Mouse (Mus musculus): ENCODE results near the gene Prkd2.
A peak's percentile ranks its signal among the peaks of the same experiment; 100 is the strongest.

Gene Prkd2

DNA sequence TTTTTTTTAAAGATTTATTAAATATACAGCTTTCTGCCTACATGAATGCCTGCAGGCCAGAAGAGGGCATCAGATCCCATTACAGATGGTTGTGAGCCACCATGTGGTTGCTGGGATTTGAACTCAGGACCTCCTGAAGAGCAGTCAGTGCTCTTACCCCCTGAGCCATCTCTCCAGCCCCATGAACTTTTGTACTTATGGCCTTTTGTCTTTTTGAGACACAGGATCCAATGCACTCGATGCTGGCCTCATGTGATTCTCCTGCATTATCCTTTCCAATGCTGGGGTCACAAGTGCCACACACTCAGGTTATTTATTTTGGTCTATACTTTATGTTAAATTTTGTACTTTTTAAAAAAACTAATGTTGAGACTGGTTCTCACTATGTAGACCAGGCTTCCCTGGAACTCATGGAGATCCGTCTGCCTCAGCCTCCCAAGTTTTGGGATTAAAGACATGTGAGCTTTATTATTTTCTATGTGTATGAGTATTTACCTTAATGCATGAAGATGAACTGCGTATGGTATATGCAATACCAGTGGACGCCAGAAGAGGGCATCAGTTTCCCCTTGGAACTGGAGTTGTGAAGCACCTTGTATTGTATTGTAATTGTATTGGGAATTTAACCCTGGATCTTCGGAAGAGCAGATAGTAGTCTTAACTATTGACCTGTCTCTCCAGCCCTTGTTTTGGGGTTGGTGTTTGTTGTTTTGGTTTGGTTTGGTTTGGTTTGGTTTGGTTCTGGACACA, 17.4 kb downstream of the Prkd2 start:
- DNase-seq (ENCODE audit: extremely low spot score), result peak; percentile 66

DNA sequence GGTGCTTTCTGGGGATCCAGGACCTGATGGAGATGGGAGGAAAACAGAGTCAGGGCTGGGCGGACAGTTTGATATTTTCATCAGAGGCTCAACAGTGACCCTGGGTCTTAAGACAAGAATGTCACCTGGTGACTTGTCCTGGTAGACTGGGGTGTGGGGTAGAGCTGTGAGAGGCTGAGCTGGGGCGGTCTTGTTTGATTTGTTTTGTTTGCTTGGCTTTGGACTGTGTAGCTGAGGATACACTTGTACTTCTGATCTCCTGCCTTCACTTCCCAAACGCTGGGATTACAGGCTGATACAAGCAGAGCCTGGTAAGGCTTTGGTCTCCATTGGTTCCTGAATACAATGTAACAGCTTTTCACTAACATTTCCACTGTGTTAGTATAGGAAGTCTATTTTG, 24.8 kb downstream of the Prkd2 start:
- DNase-seq (ENCODE audit: extremely low spot score), result no peak

DNA sequence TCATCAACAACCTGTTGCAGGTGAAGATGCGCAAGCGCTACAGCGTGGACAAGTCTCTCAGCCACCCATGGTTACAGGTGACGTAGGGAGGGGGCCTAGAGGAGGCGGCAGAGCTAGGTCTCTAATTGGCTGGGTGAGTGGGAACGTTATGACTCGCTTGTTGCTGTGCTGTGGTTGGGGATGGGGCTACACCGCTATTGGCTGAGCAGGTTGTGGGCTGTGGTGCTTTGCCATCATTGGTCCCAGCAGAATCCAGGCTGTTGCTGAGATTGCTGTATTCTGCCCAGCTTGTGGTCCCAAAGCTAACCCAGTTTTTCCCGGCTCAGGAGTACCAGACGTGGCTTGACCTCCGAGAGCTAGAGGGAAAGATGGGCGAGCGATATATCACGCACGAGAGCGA, 26.8 kb downstream of the Prkd2 start:
- DNase-seq (ENCODE audit: extremely low spot score), result peak; percentile 76

DNA sequence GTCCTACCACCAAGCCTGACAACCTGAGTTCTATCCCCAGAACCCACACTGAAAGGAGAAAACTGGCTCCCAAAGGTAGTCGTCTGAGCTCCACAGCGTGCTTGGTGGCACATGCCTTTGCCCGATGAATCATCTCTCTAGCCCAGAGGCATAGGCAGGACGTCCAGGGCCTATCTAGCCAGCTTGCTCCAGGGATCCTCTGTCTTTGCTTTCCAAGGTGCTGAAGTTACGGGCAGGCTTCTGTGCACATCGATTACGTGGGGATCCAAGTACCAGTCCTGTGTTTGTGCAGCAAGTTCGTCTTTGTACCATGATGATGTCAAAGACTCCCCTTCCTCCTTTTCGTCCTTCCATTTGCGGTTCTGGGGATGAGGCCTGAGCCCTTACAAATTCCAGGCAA, 28.9 kb downstream of the Prkd2 start:
- no peak for DNase-seq (ENCODE audit: extremely low spot score)

DNA sequence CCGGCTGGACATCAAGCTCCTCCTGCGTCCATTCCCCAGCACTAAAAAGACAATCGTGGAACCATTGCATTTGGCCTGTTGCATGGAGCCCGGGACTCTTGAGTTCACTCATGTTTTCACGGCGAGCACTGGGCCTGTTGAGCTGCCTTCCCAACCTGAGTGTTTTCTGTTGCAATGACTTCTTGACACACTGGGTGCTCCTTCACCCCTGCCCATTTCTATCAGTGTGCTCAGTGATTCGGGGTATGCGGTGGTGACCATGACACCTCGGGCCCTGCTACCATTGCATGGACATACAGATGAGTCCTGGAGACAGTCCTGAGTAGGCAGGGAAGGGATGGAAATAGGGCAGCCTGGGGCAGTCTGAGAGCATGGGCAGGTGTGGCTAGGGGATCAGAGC, 29.8 kb downstream of the Prkd2 start:
- DNase-seq (ENCODE audit: extremely low spot score), result no peak

DNA sequence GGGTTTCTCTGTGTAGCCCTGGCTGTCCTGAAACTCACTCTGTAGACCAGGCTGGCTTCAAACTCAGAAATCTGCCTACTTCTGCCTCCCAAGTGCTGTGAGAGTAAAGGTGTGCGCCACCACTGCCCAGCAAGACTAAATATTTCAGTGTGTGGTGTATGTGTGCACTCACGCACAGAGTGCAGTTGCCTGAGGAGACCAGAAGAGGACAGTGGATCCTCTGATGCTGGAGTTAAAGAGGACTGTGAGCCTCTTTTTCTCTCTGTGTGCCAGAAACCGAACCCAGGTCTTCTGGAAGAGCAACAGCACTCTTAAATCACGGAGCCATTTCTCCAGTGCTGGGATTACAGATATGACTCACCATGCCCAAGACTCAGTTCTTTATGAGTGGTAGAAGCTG, 30.7 kb downstream of the Prkd2 start:
- no peak for DNase-seq (ENCODE audit: extremely low spot score)

DNA sequence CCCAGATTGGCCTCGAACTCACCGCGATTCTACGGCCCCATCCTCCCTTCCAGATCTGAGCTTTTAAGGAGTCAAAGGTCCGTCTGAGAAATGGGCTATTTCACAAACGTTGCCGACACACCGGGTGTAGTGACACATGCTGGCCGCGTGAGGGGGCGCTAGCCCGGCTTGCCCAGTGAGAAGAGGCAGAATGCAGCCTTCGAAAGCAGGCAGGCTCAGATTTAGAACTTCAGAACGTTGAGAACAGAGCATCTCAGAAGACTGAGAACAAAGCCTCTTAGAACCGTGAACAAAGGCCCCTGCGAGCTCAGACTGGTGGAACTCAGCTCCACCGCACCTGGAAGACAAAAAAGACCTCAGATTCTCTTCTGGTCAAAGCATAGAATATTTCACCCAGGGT, 31.5 kb downstream of the Prkd2 start:
- DNase-seq (ENCODE audit: extremely low spot score), result peak; percentile 80

DNA sequence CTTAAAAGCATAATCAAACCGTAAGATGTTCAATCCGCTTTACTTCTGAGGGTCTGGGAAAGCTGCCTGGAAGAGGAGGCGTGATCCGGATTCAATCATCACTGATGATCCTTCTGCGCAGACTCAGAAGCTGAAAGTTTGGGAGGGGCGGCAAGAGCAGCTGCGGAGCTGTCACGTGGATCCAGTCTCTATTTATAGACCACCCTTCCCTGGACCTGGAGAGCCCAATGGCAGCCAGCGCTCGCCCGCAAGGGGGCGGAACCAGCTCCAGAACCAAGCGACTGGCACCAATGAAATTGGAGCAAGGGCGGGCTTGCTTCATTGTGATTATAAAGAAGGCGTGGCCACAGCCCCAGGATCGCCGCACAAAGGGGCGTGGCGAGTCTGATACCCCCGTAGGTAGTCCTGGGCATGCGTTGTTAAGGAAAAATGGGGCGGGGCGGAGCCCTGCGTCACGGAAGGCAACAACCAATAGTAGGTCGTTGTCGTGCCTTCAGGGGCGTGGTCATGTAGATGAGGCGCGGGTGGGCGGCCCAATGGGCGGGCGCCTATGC, 32.1 kb downstream of the Prkd2 start:
- peak; percentile 100 for DNase-seq (ENCODE audit: extremely low spot score)

DNA sequence AGATGAGACGGTGACA, 32.4 kb downstream of the Prkd2 start, which contains the start of gene Dact3:
Dact3 (plus strand) TSS at position 8 of the 16 bp plus-strand sequence.
- DNase-seq (ENCODE audit: extremely low spot score), result no peak

DNA sequence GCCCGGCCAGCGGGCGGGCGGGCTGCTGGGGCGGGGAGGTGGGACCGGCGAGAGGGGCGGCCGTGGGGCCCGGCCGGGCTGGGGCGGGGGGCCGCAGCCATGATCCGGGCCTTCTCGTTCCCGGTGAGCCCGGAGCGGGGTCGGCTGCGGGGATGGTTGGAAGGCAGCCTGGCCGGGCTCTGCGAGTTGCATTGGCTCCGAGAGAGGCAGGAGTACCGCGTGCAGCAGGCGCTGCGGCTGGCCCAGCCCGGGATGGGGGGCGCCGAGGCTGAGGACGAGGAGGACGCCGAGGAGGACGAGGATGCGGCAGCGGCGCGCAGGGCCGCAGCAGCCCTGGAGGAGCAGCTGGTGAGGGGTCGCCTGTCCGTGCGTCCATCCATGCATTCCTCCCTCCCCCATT, 32.6 kb downstream of the Prkd2 start:
- DNase-seq (ENCODE audit: extremely low spot score), result no peak

DNA sequence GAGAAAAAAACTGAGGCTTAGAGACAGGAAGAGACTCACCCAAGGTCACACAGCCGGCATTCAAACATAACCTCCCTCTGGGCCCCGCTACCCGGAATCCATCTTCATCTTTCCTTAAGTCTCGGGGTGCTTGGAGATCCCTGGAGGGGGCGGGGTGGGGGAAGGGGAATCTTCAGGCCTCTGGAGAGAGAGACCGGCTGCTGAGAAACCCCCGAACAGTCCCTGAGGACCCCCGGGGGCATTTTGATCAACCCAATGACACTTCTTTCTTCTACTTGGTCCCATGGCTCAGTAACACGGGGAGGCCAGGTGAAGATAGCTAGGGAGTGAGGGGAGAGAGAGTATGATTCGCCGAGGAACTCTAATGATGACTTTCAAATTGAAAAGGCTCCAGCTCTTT, 33.3 kb downstream of the Prkd2 start:
- no peak for DNase-seq (ENCODE audit: extremely low spot score)

DNA sequence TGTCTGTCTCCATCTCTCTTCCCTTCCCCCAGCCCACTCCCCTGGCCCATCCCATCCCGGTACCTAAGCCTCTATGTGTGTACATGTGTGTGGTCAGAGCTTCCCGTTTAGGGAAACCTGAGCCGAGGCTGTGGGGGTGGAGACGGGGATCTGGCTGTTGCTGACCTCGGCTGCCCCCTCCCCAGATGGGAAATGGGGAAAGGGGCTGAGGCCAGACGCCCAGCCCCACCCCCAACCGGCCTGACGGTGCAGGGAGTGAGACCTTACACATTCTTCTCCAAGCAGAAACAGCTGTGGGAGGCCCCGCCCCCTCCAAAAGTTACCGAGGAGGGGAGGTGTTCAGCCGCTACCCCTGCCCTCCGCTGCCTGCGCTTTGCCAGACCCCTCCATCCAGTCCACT, 33.9 kb downstream of the Prkd2 start:
- DNase-seq (ENCODE audit: extremely low spot score), result peak; percentile 89

DNA sequence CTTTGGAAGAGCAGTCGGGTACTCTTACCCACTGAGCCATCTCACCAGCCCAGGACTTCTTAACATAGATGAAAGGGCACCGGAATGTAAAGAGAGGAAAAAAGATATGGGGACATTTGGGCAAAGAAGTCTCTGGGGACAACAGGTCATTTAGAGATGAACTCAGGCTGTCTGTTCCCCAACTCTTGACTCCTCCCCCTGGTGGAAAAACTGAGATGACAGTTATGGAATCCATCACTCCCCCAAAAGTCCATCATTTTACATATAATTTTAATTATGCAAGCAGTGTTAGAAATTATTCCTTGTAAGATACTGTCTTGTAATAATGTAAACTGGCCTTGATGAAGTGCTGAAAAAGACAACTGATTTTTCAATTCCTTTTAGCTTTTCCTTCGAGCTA, 35.0 kb downstream of the Prkd2 start:
- DNase-seq (ENCODE audit: extremely low spot score), result no peak

DNA sequence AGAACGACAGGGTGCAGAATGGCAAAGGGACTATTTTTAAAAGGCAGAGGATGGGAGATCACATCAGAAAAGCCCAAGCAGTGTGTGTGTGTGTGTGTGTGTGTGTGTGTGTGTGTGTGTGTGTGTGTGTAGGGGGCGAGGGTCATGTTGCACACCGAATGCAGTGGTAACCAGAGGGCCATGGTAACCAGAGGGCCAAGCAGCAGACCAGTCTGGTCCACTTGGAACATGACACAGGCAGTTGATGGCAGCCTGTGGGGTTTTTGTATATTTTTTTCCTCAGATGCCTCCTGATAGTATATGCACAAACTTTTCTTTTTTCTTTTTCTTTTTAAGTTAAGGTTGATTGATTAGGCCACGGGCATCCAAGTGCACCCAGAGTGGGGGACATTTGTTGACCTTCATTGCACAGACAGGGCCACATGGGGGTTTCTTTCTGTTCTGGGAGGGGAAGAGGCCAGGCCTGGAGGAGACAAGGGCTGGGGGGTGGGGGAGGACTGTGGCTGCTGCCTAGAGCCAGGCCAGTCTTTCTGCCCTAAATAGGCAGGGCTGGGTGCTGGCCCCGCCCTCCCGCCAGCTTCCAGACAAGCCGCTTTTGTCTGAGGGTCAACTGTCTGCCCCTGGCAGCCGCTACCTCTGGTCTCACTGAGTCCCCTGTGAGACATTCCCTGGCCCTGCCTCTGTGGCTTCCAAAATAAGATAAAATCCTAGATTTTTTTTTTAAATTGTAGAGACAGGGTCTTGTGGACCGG, 37.3 kb downstream of the Prkd2 start:
- DNase-seq (ENCODE audit: extremely low spot score), result peak; percentile 86

DNA sequence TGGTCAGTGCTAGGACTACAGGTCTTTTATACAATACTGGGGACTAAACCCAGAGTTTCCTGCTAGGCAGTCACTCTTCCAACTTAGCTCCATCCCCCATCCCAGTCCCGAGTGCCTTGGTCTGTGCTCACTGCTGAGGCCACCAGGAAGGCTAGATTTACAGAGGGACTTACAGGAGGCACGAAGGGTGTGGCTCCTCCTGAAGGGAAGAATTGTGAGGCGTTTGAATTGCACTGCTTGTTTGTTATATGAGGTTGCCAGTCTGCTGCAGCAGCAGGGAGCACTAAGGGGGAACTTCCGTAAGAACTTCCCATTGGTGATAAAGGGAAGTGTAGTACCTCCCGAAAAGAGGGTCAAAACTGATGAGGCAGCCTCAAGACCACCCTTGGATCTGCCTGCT, 37.9 kb downstream of the Prkd2 start:
- no peak for DNase-seq (ENCODE audit: extremely low spot score)

DNA sequence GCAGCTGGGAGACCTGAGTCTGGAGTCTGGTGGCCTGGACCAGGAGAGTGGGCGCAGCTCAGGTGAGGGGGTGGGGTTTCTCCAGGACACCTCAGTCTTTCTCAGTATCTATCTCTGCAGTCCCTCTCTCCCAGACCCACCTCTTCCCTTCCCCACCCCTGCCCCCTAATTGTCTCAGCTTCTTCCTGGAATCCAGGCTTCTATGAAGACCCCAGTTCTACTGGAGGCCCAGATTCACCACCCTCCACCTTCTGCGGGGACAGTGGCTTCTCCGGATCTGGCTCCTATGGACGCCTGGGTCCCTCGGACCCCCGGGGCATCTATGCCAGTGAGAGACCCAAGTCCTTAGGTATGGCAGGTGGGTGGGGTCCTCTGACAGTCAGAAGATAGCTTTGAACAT, 40.5 kb downstream of the Prkd2 start:
- no peak for DNase-seq (ENCODE audit: extremely low spot score)

DNA sequence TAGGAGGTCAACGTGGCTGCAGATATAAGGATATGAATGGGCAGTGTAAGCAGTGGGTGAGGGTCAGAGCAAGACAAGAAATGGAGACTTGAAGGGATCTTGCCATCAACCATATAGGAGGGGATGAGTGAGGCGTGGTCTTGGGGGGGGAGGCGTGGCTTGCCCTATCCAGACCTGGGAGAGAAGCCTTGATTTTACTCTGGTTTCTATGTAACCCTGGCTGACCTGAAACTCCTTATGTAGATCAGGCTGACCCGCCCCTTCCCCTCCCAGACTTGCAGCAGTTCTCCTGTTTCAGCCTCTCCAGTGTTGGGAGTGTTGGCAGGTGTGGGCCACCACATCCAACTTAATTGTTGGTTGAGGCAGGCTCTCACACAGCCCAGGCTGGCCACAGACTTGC, 41.6 kb downstream of the Prkd2 start:
- no peak for DNase-seq (ENCODE audit: extremely low spot score)

DNA sequence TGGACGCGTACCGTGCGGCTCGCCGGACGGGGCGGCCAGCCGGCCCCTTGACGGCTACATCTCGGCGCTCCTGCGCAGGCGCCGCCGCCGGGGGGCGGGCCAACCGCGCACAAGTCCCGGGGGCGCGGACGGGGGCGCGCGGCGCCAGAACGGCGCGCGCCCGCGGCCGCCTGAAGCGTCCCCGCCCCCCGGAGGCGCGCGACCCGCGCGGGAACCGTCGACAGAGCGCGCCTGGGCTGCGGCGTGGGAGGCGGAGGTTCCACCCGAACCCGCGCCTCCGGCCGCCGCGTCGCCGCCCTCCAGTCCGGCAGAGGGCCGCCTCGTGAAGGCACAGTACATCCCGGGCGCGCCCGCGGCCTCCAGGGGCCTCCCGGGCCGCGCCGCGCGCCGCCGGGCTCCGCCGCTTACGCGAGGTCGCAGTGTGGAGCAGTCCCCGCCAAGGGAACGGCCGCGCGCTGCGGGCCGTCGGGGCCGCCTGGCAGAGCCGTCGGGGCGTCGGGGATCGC, 42.6 kb downstream of the Prkd2 start:
- DNase-seq (ENCODE audit: extremely low spot score), result no peak

DNA sequence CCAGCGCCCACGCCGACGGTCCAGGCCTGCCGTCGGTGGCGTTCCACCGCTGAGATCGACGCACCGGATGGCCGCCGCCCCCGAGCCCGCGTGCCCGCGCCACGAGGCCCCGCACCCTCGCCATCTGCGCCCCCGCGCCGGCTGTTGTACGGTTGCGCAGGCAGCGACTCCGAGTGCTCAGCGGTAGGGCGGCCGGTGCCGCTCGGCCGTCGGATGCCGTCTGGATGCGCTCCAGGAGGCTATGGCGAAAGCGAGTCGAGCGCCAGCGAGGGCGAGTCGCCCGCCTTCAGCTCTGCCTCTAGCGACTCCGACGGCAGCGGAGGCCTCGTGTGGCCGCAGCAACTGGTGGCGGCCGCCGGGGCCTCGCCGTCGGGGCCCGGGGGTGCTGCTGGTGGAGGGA, 43.2 kb downstream of the Prkd2 start:
- DNase-seq (ENCODE audit: extremely low spot score), result no peak

DNA sequence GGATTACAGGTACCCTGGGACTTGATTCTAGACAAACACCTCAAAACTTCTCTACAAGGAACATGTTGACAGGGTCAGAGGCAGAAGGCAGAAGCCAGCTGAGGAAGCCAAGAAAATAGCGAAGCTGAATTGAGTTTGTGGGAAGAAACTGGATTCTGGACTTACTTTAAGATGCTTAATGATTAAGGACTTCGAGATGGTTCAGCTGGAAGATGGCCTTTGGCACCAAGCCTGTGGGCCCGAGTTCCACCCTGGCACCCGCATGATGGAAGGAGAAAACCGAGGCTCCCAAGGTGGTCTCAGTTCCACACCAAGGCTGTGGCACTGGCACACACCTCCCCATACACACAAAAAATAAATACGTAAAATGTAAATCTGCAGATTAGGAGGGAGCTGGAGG, 47.8 kb downstream of the Prkd2 start:
- no peak for DNase-seq (ENCODE audit: extremely low spot score)

DNA sequence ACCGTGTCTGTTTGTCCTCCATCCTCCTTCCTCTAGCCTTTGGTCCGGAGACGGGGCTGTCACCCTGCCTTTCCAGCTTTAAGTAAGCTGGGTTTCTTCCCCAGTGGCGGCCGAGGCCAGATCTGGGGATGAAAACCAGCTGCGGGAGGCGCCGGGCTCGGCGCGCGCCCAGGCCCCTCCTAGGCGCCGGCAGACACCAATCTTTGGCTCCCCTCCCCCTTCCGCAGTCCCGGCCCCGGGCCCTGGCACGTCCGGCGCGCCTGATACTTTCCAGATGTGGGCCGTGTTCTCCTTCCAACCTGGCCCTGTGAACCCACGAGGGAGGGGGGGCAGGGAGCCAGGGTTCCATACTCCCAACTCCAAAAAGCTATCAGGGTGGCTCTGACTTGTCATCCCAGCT, 48.2 kb downstream of the Prkd2 start:
- DNase-seq (ENCODE audit: extremely low spot score), result peak; percentile 90

DNA sequence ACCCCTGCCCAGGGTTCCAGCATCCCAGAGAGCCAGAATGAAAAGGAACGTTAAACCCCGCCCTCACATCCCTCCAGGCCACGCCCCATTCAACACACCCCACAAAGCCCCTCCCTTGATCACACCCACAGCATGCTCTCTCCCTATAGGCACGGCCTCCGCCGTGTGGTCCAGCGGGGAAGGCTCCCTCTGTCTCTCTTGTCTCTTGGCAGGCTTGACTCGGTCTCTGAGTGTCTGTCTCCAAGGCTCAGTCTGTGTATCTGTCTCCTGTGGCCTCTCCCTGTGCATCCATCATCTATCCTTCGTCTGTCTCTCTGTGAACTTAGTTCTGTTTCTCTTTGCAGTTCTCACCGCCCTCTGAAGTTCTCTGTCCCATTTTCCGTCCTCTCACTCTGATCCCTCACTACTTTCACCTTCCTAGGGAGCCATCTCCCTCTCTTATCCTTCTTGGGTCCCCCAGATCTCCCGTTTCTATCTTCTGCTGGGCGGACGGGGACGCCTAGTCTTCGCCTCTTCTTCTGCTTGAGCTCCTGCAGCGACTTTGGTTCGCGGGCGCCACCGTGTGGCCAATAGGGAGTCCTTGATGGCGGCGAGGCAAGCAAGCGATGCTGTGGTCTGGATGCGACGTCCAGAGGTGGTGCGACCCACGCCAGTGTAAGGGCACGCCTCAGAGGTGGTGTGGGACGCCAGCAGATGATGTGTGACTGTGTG, 49.1 kb downstream of the Prkd2 start, which contains the start of gene Gng8:
Gng8 (plus strand) TSS at position 146 of the 711 bp plus-strand sequence.
- peak; percentile 87 for DNase-seq (ENCODE audit: extremely low spot score)

DNA sequence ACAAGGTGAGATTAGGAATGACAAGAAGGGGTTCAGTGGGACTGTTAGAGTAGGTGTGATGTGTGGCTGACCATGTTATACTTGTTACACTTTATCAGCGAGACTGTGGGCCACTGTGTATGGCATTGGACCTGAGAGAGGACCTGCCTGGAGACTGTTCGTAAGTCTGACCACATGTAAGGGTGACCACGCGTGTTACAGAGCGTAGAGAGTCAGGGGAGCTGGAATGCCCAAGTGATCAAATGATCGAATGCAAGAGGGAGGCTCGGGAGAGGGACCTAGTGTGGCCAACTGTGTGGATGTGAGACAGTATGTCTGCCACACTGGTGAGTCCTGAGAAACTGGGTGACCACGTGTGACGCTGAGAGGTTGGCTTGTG, 49.6 kb downstream of the Prkd2 start:
- no peak for DNase-seq (ENCODE audit: extremely low spot score)

Measured in embryo, embryonic 9.5 days (tissue).